Mouse (Mus musculus) heart, postnatal 0 days (tissue): ENCODE data around the gene Hivep2.

Experiments
- CTCF ChIP-seq: IDR thresholded peaks from 2 replicates; pipeline ENCODE4 v1.5.1; 2016; ENCODE audit warnings: antibody characterized with exemption, control low read depth, low read depth
- EP300 ChIP-seq: IDR thresholded peaks from 2 replicates; pipeline ENCODE4 v1.6.1; 2016; ENCODE audit warnings: antibody characterized with exemption, low read depth

DNA sequence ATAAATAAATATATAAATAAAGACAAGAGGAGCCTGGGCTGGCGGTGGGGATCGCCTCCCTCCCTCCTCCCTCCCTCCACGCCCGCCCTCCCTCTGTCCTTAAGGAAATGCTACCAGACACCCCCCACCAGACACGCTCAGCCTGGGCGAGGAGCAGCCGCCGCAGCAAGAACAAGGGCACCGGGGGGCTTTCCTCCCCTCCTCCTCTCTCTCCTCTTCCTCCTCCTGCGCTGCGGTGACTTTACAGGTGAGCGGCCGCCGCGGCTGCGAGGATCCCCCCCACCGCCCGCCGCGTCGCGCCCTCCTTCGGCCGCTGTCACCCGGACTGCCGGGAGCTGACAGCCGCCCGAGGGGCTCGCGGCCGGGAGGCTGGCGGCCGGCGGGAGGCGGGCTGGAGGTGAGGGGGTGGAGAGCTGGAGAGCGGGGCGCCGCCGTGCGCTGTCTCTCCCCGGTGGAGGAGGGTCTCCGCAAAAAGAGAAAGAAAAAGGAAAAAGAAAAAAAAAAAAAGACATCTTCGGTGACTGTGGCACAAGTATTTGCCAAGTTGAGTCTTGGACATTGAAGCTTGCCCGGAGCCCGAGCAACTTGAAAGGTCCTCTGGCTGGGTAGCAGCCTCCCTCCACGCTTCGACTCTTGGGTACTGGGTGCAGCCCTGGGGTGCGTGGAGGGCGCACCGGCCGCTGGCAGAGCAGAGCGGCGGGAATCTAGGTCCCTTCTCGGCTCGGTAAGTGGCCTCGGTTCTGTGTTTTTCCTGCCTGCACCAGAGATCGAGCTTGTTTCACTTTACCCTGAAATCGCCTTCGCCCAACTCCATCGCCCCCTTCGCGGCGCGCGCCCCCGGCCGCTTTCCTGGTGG is at the start of gene Hivep2:
- no peak for TF ChIP-seq CTCF
- TF ChIP-seq EP300: no peak
